Mouse (Mus musculus) 416B (cell line): Measurements from ENCODE around the gene Ago4.

Experiments used
- DNase-seq: peaks from one replicate; pipeline ENCODE4 v3.0.0; 2011; ENCODE audit warnings: low read depth

Gene Ago4

DNA sequence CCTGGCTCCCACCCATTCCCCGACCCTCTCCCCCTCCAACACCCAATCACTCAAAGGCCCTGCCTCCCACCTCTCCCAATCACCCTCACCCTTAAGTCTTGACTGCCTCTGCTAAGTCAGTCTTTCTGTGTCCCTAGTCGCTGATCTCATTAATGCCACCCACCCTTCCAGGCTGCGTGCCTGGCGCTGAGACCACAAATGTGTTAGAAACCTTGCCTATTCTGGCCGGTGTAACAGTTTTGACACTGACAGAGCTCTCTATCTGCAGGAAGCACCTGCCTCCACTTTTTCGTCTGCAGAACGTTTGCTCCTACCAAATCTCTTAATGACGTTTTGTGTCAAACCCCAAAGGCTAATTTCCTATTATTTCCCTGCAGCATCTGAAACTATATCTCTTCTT lies 64.3 kb downstream of the Ago4 start:
- DNase-seq: peak; percentile 79

DNA sequence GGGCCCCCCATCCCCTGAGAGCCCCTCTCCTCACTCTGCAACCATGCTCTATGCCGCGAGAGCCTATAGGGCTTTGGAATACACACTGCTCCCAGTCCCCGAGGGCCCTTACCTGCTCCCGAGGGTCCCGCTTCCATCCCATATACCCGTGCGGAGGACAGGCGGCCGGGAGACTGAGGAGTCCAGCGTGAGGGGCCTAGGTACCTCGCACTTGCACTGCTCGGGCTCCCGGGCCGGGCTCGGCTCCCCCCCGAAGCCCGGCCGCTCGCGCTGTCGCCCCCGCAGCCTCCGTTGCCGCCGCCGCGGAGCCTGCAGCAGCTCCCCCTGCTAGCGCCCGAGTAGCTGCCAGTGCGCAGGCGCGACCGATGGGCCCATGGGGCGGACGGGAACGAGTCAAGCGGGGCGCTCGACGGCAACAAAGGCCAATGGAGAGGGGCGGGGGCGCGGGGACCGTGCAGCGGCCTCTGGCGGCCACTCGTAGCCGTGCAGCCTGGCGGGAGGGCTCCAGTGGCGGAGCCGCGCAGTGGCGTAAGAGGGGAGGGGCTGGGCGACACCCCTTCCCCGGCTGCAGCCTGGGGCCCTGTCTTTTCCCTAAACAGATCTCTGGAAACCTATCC lies 64.9 kb downstream of the Ago4 start, which contains the start of gene Ago1:
Ago1 (minus strand) TSS at position 299 of the 617 bp plus-strand sequence.
- DNase-seq: peak; percentile 92

DNA sequence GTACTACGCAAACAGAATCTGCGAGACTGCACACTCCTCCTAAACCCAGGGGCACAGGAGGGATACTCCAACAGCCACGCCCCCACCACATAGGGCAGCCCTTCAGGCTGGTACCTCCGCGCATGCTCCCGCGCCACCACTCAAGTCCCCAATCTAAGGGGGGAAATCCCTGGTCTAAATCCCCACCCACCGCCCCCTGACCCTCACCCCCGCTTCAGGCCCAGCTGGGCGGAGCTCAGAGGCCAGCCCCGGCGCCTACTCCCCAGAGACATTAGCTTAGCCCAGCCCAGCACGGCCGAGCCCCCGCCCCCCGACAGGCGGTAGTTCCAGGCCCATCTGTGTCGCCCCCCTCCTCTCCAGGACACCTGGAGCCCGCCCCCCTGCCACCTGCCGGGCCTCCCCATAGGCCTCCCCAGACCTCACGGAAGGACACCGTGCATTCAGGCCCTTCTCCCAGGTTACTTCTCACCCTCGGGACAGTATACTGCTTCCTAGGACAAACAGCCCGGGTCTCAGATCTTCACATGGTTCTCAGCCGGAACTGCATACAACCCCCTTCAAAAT lies 65.5 kb downstream of the Ago4 start:
- DNase-seq: peak; percentile 75

DNA sequence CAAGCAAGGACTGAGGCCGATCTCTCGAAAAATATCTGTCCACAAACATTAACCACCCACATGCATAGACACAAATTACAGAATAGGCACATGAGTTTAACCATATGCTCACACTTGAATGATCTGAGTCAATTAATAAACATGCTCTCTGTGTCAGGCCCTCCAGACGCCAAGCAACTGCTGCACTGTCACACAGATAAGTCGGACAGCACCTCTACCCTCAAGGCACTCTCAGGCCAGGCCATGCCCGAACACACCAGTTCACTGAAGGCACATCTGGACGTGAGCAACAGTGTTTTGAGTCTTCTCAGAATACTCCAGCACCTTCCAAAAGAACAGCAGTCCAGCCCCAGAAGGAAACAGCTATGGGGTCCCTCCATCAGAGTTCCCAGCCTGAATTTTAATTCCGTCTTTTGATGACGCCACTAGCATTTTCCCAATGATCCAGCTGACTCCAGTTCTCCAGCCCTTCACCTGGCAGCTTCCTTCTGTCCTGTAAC lies 67.0 kb downstream of the Ago4 start:
- DNase-seq: no peak

DNA sequence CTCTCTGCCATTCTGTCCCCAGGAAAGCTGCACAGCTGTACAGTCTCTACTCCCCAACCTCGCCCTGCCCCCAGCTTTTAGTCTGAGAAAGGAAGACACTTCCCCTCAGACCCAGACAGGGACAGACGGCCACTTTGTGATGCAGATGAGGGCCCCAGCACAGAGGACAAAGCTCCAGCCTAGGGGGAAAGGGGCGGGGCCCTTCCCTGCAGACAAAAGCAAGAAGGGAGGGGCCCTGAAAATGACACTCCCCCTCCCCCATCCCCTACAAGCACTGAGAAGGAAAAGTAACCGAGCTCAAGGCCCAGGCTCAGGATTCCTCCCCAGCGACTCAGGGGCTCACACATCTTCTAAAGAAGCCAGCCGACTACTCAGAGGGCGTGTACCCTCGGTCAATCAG lies 67.4 kb downstream of the Ago4 start:
- DNase-seq: peak; percentile 22

DNA sequence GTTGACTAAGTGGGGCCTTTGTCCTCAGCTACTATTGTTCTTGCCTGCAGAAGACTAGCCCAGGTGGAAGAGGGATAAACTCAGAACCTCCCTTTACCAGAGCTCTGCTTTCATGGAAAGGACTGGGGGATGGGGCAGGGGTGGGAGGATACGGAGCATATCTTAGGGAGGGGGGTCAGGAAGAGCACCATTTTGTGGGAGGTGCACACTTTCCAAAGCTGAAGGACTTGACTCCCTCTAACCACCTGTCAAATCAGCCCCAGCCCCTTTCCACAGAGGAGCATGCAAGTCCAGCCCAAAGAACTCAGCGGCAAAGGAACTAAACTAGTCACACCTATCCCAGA lies 68.4 kb downstream of the Ago4 start:
- no peak for DNase-seq

DNA sequence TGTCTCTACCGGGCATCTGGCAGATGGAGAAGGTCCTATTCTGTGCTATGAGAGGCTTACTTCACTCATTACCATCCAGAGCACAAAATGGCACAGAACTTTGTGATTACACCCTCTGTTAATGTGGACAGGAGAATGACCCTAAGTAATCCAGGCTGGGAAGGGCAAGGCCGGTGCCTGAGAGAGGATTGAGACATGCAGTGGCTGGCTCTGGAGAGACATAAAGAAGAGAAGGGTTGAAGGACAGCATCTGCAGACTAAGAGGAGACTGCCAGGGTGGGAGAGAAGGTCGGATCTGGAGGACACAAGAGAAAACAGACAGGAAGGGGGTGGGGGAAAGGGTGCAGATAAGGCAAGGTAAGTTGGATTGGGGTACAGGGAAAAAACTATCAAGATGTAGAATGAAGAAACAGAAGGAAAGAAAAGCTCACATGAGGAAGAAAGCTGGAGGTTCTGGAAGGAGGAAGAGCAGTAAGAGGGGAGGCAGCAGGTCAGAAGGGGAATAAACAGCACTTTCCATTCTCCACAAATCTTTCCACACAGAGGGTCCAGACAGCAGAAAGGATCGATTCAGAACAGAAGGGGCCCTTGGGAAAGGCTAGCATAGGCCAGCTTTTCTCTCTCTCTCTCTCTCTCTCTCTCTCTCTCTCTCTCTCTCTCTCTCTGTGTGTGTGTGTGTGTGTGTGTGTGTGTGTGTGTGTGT lies 68.9 kb downstream of the Ago4 start:
- DNase-seq: no peak

DNA sequence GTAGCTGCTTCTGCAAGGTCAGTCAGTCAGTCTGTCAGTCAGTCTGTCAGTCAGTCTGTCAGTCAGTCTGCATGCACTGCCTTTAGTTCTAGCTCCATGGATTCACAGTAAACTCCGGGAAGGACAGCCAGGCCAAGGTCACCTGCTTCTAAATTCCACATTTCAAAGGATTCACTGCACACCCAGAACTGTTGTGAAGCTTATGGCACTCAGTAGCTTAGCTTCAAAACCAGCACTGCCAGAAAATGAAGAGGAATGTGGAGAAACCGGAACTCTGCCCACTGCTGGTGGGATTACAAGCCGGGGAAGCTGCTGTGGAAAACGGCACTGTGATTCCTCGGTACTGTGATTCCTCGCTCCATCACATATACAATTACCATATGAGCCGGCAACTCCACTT lies 77.8 kb downstream of the Ago4 start:
- DNase-seq: no peak

DNA sequence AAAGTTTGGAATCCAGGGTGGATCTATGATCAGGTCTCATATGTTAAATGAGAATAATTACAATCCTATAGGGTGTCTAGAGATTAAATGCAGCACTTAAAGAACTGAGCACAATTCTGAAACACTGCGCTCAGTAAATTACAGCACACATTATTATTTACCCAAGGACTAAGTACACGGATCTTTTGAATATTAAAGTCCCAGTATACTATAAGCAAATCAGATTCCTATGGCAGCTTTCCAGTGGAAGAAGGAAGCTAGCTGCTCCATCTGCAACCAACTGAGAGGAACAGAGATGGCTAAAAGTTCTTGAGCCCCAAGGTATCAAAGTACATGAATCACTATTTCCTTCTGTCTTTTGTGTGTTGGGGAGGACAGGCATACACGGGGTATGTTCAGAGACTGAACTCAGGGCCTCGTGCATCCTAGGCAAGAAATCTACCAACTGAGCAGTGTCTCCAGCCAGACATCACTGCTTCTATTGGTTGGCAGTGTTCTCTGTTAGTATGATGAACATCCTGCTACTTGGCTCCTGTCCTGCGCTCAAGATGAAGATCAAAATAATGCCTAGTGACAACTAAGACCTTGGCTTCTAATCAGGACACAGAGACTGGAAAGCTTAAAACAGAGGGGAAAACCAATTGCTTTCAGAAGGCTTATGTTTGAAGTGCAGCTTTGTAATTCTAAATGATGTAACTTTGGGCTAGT lies 78.6 kb downstream of the Ago4 start:
- DNase-seq: no peak

DNA sequence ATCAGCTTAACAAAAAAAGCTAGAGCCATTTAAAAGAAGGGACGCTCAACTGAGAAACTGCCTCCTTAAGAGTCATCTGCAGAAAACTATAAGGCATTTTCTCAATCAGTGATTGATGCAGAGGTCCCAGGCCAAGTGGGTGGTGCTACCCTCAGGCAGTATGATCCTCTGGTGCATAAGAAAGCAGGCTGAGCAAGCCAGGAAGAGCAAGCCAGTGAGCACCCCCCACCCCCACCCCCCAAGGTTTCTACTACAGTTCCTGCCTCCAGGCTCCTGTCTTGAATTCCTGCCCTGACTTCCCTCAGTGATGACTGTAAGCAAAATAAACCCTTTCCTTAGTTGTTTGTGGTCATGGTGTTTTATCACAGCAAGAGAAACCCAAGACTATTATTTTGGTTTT lies 83.0 kb downstream of the Ago4 start:
- DNase-seq: no peak

DNA sequence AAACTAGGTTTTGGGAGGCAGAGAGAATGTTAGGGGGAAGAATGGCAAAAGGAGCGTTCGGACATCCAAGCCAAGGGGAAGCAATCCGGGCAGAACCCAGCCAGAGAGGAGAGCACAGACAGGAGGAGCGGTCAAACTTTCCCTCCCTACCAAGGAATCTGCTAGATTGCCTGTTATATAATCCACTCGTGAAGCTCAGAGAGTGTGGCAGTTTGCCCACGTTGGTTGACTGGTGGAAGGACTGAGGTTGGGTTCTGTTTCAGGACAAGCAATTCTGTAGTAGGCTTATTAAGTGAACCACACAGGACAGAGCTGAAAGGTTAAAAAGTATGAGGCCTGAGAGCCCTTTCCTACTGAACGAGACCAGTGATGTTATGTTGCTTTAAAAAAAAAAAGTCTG lies 86.1 kb downstream of the Ago4 start:
- DNase-seq: no peak

DNA sequence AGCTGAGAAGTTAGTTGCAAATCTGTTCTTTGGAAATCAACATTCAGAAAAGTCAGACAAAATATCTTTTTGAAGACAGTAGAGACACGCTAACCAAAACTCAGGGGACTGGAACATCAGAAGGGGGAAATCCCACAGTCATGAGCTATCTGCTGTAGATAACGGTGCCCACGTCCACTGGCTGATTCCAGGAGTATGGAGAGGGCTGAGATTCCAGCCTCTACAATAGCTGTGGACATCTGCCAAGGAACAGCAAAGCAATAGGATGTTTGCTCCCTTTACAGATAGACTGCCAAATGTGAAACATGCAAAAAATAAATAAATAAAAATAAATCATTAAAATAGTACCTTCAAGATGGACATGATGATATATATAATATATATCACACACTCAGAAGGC lies 88.7 kb downstream of the Ago4 start:
- no peak for DNase-seq
